Mouse (Mus musculus) olfactory bulb, adult 2 months (tissue): Measurements from ENCODE around the gene Rabgap1l. TPM values are rescaled to one million over a fixed set of nuclear protein-coding genes. Genes with fewer than 3 reads are reported as not detected.

Experiments
- H3K27ac ChIP-seq: fragments of 200-500 bp; 2 replicates; pipeline ENCODE4 v1.5.1; 2012; ENCODE audit warnings: low read depth, low read length; ENCODE audit not compliant: insufficient read depth
- H3K4me1 ChIP-seq: fragments of 200-500 bp; 2 replicates; pipeline ENCODE4 v1.6.1; 2012; ENCODE audit warnings: low read length; ENCODE audit not compliant: control insufficient read depth, insufficient read depth
- H3K4me3 ChIP-seq: fragments of 200-500 bp; 2 replicates; pipeline ENCODE4 v1.5.1; 2012; ENCODE audit warnings: mild to moderate bottlenecking, low read depth, low read length, moderate library complexity; ENCODE audit not compliant: insufficient read depth
- CTCF ChIP-seq: fragments of 200-500 bp; IDR thresholded peaks from 2 replicates; pipeline ENCODE4 v1.5.1; 2012; ENCODE audit warnings: low read depth, mild to moderate bottlenecking, low read length, moderate library complexity; ENCODE audit not compliant: insufficient read depth
- POLR2A ChIP-seq: fragments of 200-500 bp; IDR thresholded peaks from 2 replicates; pipeline ENCODE4 v1.6.1; 2012; ENCODE audit warnings: mild to moderate bottlenecking, low read depth, low read length, moderate library complexity; ENCODE audit not compliant: insufficient read depth
- WGBS: fragments of 180-500 bp; shearing (Covaris S2); methylation state at CpG from one replicate; pipeline ENCODE4 v1.1.7; 2018; 5-methylcytosine and 5-hydroxymethylcytosine counted together
- polyA plus RNA-seq: library from polyadenylated mRNA; stranded (reverse); fragments of >200 nt; gene quantifications from 2 replicates; pipeline ENCODE4 v1.2.4, GENCODE M21; 2012; ENCODE audit warnings: low replicate concordance; ENCODE audit not compliant: missing spikeins, insufficient read depth, insufficient read length

Gene Rabgap1l
- polyA plus RNA-seq, 1 experiment: 89.2 TPM

- no peak overlapping the region for H3K27ac ChIP-seq
- no peak overlapping the region for H3K4me3 ChIP-seq
- 88% methylated on average over 4 of the region's 4 CpGs for WGBS
- no peaks in the 10 kb centered on the region for H3K4me1 ChIP-seq
- TF ChIP-seq CTCF: no peak
- TF ChIP-seq POLR2A: no peak
These were observed 453.6 kb downstream of the Rabgap1l start for GRCm38 (mm10) chr1:160339374-160339773.

DNA sequence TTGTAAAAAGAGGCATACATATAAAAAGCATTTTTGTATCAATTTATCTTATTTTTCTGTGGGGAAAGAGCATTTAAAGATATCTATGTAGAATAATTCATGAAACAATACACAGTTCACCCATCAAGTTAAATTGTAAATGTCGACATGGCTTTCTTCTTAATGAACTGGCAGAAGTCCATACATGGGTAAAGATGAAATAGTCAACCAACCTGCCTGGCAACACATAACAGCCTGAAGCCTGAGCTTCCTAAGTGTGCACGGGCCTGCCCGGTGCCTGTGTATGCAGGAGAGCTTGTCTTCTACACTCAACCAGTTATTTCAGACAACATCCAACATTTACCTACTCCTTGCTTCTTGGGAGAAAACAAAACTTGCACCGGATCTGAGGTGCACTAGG, 458.2 kb downstream of the Rabgap1l start:
- Histone ChIP-seq H3K4me1 (no peaks in the 10 kb centered on the region), H3K27ac (no peak overlapping the region), H3K4me3 (no peak overlapping the region)
- no peak for TF ChIP-seq CTCF
- no peak for TF ChIP-seq POLR2A
- 63% methylated on average over 4 of the region's 4 CpGs for WGBS

- Histone ChIP-seq H3K4me3 (no peak overlapping the region), H3K4me1 (no peaks in the 10 kb centered on the region), H3K27ac (no peak overlapping the region)
- no peak for TF ChIP-seq POLR2A
- TF ChIP-seq CTCF: no peak
- 54% methylated on average over 1 of the region's 1 CpGs for WGBS
These were observed 462.2 kb downstream of the Rabgap1l start for GRCm38 (mm10) chr1:160330828-160331227.

GRCm38 (mm10) chr1:160330222-160330621, 462.8 kb downstream of the Rabgap1l start:
- no peak overlapping the region for H3K27ac ChIP-seq

DNA sequence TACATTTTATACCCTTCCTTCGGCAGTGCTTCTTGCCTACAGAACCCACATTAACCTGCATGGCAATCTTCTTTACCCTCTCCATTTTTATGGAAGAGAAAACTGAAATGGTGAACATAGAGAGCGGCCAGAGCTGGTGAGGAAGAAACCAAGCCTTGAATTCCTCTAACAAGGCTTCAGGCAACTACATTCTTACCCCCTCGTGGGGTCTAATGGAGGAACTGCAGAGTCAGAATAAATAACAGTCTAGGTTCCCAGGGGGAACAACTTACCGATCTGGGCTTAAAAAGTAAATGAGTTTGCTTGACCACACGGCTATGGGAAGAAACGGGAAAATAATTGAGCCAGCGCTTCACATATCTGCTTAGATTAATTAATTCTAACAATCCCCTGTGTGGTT, 463.2 kb downstream of the Rabgap1l start:
- H3K4me3 ChIP-seq: no peak overlapping the region
- H3K4me1 ChIP-seq: no peaks in the 10 kb centered on the region
- WGBS: 73% methylated on average over 7 of the region's 7 CpGs
- TF ChIP-seq POLR2A (no peak), CTCF (no peak)
- no peak overlapping the region for H3K27ac ChIP-seq

More at GRCm38 (mm10) chr1:160330222-160330621, 462.8 kb downstream of the Rabgap1l start:
- no peak for TF ChIP-seq CTCF
- no peak for TF ChIP-seq POLR2A
- H3K4me1 ChIP-seq: no peaks in the 10 kb centered on the region
- 41% methylated on average over 2 of the region's 2 CpGs for WGBS
- H3K4me3 ChIP-seq: no peak overlapping the region

DNA sequence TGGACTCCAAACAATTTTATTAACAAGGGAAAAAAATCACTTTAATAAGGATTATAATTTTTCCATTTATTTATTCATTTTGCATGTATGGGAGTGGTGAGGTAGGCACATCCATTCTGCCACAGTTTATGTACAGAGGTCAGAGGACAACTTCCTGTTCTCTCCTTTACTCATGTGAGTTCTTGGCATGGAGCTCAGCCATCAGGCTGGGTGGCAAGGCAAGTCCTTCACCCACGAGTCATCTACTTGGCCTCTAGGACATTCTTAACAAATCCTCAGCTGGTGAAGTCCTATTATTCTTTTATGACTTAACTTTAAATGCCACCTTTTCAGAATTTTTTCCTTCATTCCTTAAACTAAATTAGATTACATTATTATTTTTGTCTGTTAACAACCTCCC, 465.5 kb downstream of the Rabgap1l start:
- no peaks in the 10 kb centered on the region for H3K4me1 ChIP-seq
- H3K27ac ChIP-seq: no peak overlapping the region
- no peak overlapping the region for H3K4me3 ChIP-seq
- 62% methylated on average over 1 of the region's 1 CpGs for WGBS
- no peak for TF ChIP-seq POLR2A
- TF ChIP-seq CTCF: no peak

DNA sequence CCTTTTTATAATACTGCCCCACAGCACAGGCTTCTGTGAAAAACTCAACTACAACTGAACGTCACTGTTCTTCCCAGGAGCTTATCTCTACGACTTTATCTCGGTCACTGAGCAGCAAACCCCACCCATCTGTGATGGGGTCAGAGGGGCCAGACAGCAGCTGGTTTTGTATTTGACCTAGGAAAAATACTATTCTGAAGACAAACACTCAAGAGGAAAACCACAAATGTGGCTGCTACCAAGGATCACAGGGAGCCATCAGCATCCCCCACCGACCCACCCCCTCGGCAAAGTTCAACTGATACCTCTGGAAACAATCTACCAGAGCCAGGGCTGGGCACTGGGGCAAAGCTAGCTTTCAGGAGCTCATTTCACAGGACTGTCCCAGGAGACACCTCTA, 467.5 kb downstream of the Rabgap1l start:
- no peaks in the 10 kb centered on the region for H3K4me1 ChIP-seq
- no peak overlapping the region for H3K27ac ChIP-seq
- 91% methylated on average over 5 of the region's 5 CpGs for WGBS
- H3K4me3 ChIP-seq: no peak overlapping the region
- TF ChIP-seq CTCF: no peak
- TF ChIP-seq POLR2A: no peak

DNA sequence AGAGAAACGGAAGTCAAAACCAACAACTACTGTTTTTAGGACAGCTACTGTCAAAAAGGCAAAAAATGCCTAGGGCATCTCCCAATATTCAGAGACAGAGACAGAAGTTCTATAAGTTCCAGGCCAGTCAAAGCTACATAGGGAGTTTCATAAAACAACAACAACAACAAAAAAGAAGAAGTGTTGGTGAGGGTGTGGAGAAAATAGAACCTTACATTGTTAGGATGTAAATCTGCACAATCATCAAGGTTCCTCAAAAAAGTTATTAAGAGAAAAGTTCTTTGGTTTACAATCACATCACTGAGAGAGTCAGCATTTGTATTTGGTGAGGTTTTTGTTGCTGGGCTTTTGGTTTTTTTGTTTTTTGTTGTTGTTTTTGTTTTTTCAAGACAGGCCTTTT, 472.3 kb downstream of the Rabgap1l start:
- Histone ChIP-seq H3K4me1 (no peaks in the 10 kb centered on the region), H3K27ac (no peak overlapping the region), H3K4me3 (no peak overlapping the region)
- WGBS: 84% methylated on average over 1 of the region's 1 CpGs
- TF ChIP-seq POLR2A: no peak
- no peak for TF ChIP-seq CTCF

- WGBS: 79% methylated on average over 8 of the region's 8 CpGs
- Histone ChIP-seq H3K27ac (no peak overlapping the region), H3K4me3 (no peak overlapping the region), H3K4me1 (no peaks in the 10 kb centered on the region)
- TF ChIP-seq CTCF (no peak), POLR2A (no peak)
These were observed 474.8 kb downstream of the Rabgap1l start for GRCm38 (mm10) chr1:160318057-160318725.
